Mouse (Mus musculus): ENCODE data around the gene Scamp4.
A peak's percentile ranks its signal among the peaks of the same experiment; 100 is the strongest.
"Not testable (repeated sequence)": the region's sequence is repeated elsewhere in the genome, so short reads cannot be mapped to it uniquely, and the experiment has no call there.

The Scamp4 gene

DNA sequence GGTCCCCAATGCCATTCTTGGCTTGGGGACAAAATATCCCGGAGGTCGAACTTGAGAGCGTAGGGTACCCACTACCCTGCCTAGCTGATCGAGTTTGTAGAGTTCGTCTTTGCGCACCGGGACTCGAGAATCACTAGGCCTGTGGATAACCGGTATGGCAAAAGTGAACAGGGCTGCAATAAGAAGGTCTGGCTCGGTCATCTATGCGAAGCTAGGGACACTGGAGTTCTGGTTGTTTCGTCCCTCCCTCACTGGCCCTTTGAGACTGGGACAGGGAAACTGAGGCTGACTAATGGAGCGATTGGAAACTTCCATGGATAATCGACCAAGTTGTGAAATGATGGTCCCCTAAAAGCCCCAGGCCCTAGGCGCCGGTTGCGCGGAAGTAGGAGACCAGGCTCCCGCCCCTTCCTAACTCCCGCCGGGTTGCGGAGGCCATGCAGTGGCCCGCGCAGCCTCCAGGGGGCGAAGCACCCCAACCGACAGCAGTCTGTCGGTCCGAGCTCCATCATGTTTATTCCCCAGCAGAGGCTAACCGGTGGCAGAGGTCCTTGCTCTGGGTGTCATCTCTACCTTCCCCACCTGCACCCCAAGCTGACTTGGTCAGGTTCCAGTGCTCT is 24.4 kb upstream of the Scamp4 start:
- peak; percentile 86 to 87 for DNase-seq (ENCODE audit: low spot score in 2 of 2)

DNA sequence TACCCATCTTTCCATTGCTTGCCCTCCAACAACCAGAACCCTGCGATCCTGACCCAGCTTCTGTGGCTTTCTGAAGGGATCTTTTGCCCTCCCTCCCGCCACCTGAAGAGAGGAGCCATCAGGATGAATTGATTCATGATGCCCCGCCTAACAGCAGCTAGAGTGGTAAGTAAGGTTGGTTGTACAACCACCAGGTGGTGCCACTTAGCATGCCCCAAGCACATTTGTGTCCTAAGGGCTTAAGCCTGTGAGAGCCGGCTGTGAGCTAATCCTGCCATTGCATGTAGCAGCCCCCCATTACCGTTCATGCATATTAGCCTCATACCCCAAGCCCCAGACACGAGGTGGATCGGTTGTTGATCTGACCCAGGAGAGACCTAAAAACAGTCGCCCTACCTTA is 23.8 kb upstream of the Scamp4 start:
- peak; percentile 82 to 88 for DNase-seq (ENCODE audit: low spot score in 2 of 2)

- DNase-seq (ENCODE audit: low spot score in 2 of 2) = no peak
Observed at GRCm38 (mm10) chr10:80583047-80583446, 19.6 kb upstream of the Scamp4 start.

DNA sequence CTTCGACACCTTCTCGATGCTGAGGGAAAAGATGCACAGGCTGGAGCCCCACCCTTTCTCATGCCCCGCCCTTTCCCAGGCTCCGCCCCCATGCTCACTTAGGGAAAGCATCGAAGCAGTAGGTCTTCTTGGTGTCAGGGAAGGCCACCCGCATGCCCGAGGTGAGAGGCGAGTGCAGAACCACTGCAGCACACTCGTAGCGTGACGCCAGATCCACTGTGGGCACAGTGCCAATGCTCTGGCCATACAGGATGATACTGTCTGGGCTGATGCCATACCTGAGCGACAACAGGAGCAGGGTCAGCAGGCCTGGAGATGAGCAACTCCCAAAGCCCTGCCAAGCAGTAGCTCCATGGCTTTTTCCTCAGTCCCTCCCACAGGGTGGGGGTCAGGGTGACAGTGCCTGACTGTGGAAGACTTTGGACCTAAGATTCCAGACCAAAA is 18.6 kb upstream of the Scamp4 start:
- DNase-seq (ENCODE audit: low spot score in 2 of 2) = no peak

- no peak for DNase-seq (ENCODE audit: low spot score in 2 of 2)
Observed at GRCm38 (mm10) chr10:80584642-80585552, 17.8 kb upstream of the Scamp4 start.

DNA sequence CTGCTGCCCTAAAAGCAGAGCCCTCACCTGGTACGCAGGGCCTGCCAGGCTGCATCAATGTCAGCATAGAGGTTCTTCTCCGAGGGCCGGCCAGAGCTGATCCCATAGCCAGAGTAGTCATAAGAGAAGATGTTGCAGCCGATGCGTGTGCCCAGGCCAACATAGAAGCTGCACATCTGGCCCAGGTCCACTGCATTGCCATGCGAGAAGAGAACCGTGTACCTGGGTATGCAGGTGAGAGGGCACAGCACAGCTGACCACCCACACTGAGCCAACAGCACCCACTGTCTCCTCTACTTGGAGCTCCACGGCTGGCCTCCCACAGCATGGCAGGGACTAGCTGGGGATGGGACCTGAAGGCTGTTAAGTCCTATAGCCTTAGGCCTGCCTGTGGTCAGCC is 17.1 kb upstream of the Scamp4 start:
- no peak for DNase-seq (ENCODE audit: low spot score in 2 of 2)

GRCm38 (mm10) chr10:80586407-80587304 is 16.0 kb upstream of the Scamp4 start:
- DNase-seq (ENCODE audit: low spot score in 2 of 2) = no peak

DNA sequence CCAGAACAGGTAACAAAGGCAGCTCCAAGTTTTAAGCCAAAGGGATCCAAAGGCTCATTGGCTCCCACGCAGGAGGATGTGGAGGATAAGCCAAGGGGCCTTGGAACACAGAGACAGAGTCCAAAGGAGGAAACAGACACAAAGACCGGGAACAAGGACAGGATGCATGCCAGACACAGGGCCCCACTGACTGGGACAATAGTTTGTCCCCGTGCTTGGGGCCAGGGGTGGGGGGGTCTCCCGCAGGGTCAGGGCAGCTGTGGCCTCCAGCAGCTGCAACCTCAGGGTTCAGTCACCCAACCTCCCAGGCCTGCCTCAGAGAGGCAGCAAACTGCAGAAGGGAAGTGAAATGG is 15.4 kb upstream of the Scamp4 start:
- DNase-seq (ENCODE audit: low spot score in 2 of 2) = no peak

DNA sequence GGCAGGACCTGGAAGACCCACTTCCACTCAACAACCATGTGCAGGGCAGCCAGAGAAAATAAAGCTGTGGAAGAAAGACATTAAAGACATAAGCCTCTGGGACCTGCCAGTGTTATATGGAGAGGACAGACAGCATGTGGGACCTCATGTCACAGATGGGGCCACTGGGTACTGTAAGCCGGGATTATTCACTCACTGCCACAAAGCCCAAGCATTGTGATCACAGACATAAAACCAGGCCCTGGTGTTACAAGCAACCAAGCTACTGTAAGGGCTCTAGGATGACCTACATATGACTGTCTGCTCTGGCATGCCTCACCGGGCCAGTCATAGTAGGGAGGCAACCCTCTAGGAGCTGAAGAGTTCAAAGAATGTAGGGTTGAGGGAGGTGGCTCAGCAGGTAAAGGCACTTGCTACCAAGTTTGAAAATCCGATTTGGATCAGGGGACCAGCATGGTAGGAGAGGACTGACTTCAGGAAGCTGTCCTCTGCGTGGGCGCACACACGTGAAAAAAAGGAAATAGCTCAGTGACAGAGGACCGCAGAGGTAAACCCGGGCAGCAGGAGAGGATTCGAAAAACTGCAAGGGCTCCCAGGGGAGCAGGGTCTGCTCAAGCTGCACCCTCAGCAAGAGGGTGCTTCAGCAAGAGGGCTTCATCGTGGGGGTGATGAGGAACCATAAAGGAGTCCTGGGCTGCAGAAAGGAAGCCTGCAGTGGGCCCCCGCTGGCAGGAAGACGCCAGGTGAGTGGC is 13.4 kb upstream of the Scamp4 start:
- peak; percentile 87 to 89 for DNase-seq (ENCODE audit: low spot score in 2 of 2)

GRCm38 (mm10) chr10:80589879-80590854 is 12.5 kb upstream of the Scamp4 start, which contains the start of gene Abhd17a:
Gene Abhd17a (minus strand): TSS chr10:80590341.
- DNase-seq (ENCODE audit: low spot score in 2 of 2) = peak; percentile 96 to 97

DNA sequence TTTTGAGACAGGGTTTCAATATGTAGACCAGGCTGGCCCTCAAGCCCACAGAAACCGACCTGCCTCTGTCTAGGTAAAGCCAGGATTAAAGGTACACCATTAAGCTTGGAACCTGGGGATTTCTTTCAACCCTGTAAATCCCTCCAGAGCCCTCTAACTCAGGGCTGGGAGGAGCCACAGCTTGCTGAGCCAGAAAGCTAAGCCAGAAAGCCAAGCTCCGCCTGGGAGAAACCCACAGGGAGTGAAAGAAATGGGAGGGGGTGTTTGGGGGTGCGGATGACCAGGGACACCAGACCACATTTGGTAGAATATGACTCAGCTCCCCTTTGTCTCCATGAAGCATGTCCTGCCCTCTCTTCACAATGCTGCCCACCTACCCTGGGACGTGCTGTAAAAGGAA is 6.4 kb upstream of the Scamp4 start:
- DNase-seq (ENCODE audit: low spot score in 2 of 2) = no peak

GRCm38 (mm10) chr10:80603364-80603763 is 692 bp downstream of the Scamp4 start:
- no peak for DNase-seq (ENCODE audit: low spot score in 2 of 2)

DNA sequence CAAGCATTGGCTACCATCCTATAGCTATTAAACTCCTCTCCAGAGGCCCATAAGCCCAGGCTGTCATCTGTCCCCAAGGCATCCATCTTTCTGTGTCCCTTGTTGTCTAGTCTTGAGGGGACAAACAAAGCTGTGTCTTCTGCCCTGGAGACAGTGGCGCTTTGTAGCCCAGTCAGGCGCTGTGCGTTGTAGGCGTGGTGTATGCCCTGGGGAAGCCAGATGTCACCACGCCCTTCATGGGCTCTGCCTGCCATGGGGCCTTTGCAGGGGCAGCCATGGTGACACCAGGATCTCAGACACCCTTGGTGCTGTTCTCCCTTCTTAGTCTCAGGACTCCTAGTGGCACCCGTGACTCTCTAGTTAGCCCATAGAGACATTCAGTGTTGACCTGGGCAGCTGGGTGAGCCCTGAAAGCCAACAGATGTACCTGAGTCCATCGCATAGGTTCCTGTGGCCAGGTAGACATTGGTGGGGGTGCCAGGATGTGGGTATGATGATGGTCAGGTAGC is 1.4 kb downstream of the Scamp4 start:
- peak; percentile 77 to 78 for DNase-seq (ENCODE audit: low spot score in 2 of 2)

DNA sequence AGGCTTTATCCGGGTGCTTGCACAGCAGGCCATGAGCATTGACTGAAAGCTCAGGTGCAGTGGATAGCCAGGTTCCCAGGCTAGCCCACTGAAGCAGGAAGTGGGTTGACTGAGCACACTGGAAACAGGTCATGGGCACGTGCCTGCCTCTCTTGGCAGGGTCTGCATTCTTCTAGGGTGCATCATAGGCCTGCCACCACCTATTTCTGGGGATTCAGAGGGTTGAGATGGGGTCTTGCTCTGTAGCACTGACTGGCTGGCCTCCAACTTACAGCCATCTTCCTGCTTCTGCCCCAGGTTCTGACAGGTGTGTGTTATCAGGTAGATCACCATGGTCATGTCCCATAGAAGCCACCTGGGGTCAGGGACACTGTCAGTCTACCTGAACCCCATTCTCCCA is 2.3 kb downstream of the Scamp4 start:
- DNase-seq (ENCODE audit: low spot score in 2 of 2) = no peak

GRCm38 (mm10) chr10:80605721-80606120 is 3.0 kb downstream of the Scamp4 start, which contains the start of gene Gm49322:
Gene Gm49322 (plus strand): TSS chr10:80606021.
- not testable (repeated sequence) for DNase-seq (ENCODE audit: low spot score in 2 of 2)

DNA sequence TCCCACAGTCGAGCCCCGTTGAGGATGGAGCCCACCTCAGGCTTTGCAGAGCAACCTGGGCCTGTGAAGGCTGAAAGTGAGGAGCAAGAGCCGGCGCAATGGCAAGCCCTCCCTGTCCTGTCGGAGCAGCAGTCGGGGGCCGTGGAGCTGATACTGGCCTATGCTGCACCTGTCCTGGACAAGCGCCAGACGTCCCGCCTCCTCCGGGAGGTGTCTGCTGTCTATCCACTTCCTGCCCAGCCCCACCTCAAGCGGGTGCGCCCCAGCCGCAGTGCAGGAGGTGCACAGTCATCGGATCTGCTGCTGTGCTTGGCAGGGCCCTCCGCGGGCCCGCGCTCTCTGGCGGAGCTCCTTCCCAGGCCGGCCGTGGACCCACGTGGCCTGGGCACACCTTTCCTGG is 3.6 kb downstream of the Scamp4 start:
- DNase-seq (ENCODE audit: low spot score in 2 of 2) = peak in 1 of 2 experiments; percentile 38

GRCm38 (mm10) chr10:80606737-80607350 is 4.2 kb downstream of the Scamp4 start:
- DNase-seq (ENCODE audit: low spot score in 2 of 2) = no peak

GRCm38 (mm10) chr10:80608435-80608834 is 5.8 kb downstream of the Scamp4 start:
- DNase-seq (ENCODE audit: low spot score in 2 of 2) = no peak

- no peak for DNase-seq (ENCODE audit: low spot score in 2 of 2)
Observed at GRCm38 (mm10) chr10:80609269-80609924, 6.7 kb downstream of the Scamp4 start.

Data from spleen, postnatal 36 days (tissue).